Mouse (Mus musculus): ENCODE measurements at regions not wholly inside any gene's neighbourhood (a gene's known extent, or its start where the extent isn't known, plus 50 kb on each side); places are given as distances from the start of the nearest gene placed in this dataset.

DNA sequence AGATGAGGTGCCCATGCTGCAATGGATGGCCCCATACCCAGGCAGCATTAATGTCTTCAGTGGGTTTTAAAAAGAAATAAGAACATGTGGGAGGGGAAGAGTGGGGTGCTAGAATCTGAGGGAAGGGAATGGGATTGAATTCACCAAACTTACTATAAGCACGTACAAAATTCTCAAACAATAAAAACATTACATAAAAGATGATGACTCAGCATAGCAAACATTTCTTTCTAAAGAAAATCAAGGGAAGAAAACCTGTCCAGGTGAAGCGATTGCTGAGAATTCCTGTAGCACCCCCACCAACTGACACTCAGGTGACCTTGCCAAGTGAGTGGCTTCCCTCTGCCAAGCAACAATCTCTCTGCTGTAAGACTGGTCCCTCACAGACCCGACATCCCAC lies 989.2 kb downstream of the Ttll7 start:
- TF ChIP-seq CTCF (IDR thresholded peaks at IDR 0.05; ENCODE audit: borderline replicate concordance, insufficient read depth, low read length) (no peak), POLR2A (IDR thresholded peaks at IDR 0.05; ENCODE audit: low read depth, low read length) (no peak)

Measured in embryonic fibroblast, embryonic 13.5 days (primary cell).